Mouse (Mus musculus): ENCODE measurements around the gene Tnfrsf4. TPM values are rescaled to one million over a fixed set of nuclear protein-coding genes. Genes with fewer than 3 reads are reported as not detected.

The Tnfrsf4 gene
- total RNA-seq, 4 experiments from 2014 or later: not detected

DNA sequence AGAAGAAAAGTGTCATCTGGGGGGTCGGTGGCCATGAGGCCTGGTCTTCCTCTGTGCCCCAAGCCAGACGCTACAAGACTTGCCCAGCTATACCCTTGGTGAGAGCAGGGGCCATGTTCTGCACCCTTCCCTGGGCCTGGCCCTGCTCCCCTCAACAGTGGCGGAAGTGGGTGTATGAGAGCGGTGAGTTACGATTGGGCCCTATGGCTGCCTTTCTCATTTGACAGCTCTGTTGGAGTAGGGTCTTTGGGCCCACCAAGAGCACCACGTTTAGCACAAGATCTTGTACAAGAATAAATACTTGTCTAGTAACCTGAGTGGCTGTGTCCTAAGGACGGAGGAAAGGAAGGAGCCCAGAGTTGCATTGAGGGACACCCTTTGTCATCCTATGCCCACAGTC lies 14.9 kb downstream of the Tnfrsf4 start:
- no peak for DNase-seq (ENCODE audit: low spot score)

GRCm38 (mm10) chr4:156030651-156031118 lies 17.0 kb downstream of the Tnfrsf4 start:
- DNase-seq (ENCODE audit: low spot score): no peak

DNA sequence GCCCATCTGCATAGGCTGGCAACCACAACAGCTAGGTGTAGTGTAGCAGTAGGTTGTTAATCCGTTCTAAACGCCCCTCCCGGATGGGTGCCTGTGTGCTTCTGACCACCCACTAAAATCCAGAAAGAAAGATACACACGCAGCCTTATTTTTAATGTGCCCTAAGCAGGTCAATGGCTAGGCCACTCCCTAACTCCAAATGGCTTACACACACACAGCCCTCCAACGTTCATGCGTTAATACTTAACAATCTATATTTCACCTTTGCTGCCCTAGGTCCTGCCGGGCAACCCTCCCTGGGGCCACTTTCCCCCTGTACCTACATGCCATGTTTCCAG lies 17.6 kb downstream of the Tnfrsf4 start:
- no peak for DNase-seq (ENCODE audit: low spot score)

DNA sequence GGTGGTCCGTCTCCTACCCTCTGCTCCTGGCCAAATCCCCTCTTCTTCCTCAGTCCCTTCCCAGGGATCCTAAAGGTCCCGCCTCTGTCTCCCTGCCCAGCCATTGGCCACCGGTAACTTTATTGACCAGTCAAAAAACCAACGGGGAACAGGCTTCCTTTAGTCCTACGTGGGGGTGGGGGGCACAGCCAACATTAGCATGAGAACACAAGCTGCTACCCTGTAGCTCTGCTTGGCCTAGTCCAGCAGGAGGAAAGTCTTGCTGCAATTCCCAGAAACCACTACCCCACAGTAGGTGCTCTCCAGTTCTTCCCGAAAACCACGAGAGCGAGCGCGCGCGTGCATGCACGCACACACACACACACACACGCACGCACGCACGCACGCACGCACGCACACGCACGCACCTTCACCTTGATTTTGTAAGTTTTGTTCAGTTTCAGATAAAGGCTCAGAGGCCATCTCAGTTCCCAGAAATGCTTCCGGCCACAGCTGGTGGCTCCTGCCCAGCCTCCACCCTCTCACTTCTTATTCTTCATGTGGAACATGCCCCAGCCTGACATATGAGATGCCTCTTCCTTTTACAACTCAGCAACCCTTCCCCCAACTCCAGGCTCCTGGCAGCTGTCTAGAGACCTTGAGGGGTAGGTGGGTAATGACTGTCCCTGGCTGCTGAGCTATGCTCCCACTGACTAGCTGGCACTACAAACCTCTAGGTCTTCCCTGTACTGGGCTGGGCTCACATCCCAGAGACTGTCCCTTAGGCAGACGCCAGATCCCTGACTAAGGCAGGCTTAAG lies 18.1 kb downstream of the Tnfrsf4 start:
- DNase-seq (ENCODE audit: low spot score): peak; percentile 89

DNA sequence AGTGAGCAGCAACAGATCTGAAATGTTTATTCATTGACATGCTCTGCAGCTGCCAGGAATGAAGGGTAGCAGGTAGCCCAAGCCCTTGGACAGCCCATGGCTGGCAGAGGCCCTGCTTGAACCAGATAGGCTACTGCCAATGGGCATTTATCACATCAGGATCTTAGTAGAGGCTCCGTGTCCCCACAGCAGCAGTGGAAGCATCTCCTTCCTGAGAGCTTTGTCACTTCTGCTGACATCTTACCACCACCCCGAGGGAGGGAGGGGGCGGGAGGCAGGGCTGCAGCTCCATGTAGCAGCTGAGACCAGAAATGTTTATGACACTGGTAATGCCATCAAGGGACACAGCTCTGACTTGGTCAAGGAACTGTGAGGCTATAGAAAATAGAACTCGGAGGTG lies 19.2 kb downstream of the Tnfrsf4 start:
- no peak for DNase-seq (ENCODE audit: low spot score)

DNA sequence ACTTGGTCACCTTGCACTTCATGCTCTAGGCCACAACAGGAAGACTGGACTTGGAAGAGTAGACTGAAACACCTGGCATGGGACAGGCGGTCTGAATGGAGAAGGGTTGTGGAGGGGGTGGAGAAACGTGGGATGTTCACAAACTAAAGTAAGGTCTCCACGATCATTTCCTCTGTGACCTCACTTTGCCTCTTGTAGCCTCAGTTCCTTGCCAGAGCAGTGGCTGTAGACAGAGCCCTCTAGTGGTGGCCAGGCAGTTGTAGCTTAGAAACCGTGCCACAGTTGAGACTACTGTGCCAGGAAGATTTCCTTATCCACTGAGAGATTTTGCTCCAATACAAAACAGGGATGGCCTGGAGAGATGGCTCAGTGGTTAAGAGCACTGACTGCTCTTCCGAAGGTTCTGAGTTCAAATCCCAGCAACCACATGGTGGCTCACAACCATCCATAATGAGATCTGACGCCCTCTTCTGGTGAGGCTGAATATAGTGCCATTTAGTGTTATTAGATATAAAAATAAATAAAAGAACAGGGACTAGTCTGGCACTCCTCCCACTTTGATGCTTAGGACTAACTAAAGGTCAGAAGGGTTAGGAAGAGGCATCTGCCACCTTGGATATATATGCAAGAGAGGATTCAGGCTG lies 20.0 kb downstream of the Tnfrsf4 start:
- DNase-seq (ENCODE audit: low spot score): peak; percentile 49

GRCm38 (mm10) chr4:156034301-156034700 lies 20.7 kb downstream of the Tnfrsf4 start:
- no peak for DNase-seq (ENCODE audit: low spot score)

DNA sequence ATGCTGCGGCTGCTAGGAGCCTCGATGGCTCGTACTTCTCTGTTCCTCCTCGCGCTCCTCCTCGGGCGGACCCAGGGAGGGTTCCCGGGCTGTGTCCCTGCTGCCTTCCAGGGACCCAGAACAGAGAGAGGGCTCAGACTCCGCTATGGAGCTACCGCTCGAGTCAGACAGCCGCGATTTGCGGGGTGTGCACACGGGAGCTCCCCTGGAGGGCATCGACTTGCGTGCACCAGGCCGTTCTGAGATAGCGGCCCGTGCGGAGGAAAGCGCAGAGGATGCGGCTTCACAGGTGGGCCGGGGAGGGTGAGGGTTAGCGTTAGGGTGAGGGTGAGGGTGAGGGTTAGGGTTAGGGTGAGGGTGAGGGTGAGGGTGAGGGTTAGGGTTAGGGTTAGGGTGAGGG lies 21.3 kb downstream of the Tnfrsf4 start:
- no peak for DNase-seq (ENCODE audit: low spot score)

- DNase-seq (ENCODE audit: low spot score): no peak
These were observed 31.1 kb downstream of the Tnfrsf4 start for GRCm38 (mm10) chr4:156044754-156045153.

DNA sequence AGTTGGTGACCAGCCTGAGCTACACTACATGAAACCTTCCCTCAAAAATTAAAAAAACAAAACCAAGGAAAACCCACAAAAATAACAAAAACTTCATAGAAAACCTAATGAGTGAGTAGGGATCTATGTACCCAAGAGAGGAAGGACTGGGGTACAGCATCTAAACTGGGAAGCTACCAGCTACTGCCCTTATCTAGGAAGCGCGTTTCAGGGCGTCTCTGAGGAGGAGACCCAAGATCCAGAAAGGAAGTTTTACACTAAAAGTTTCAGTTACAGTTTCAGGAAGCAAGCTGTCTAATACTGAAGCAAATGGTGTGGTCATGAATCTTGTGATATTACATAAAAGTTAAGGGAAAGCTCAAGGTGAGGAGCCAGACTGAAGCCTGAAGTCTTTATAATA lies 36.1 kb downstream of the Tnfrsf4 start:
- DNase-seq (ENCODE audit: low spot score): no peak

GRCm38 (mm10) chr4:156050391-156050980 lies 36.8 kb downstream of the Tnfrsf4 start:
- DNase-seq (ENCODE audit: low spot score): no peak

GRCm38 (mm10) chr4:156053113-156053512 lies 39.5 kb downstream of the Tnfrsf4 start:
- DNase-seq (ENCODE audit: low spot score): no peak

DNA sequence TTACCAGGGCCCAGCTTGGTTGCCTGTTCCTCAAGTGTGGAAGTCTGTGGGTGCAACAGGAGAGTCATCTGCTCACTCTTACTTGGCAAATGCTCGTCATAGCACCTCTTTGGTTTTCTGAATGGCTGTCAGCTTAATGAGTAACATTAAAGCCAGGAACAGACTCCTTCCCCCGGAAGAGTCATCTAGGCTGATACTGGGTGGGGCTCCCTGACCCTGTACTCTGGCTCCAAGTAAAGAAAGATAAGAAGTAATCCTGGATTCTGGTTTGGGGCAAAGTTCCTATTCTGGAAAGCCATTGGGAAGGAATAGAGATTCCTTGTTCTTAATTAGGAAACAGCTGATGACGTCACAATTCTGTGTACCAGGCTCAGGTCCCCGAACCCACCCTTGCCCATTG lies 40.5 kb downstream of the Tnfrsf4 start:
- DNase-seq (ENCODE audit: low spot score): no peak

- no peak for DNase-seq (ENCODE audit: low spot score)
These were observed 41.0 kb downstream of the Tnfrsf4 start for GRCm38 (mm10) chr4:156054606-156055005.

- DNase-seq (ENCODE audit: low spot score): no peak
These were observed 41.5 kb downstream of the Tnfrsf4 start for GRCm38 (mm10) chr4:156055173-156055572.

- DNase-seq (ENCODE audit: low spot score): no peak
These were observed 44.1 kb downstream of the Tnfrsf4 start for GRCm38 (mm10) chr4:156057702-156058101.

DNA sequence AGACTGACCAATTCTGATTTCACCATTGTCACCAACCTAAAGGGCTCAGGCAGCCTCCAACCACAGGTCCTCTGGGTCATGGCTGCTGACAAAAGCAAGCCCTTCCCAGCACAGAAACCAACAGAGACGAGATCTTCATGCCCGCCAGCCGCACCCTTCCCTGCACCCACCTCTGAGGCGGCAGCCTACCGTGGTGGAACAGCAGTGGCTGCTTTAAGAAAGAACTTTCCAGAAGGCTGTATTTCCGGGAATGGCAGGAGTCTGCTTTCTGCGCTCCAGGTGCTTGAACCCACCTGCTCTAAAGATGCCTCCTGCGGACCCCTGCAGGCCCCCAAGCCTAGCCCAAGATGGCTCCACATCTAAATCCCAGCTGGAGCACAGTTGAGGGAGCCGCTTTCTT lies 45.2 kb downstream of the Tnfrsf4 start:
- DNase-seq (ENCODE audit: low spot score): no peak

DNA sequence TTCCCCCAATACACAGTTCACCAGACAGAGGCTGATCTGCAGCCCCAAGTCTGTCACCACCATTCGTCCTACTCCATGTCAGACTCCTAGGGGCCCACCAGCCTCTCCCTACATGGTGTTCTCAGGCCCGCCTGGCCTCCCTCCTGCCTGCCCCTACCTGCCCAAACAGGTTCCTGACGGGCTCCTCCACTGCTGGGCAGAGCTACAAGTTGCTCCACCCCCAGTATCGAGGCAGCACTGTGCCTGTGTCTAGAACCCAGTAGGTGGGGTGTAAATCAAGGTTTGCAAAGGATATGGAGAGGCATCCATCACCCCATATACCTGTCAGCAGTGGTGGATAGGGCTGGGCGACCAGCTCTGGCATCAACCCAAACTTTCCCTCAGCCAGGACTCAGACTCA lies 45.6 kb downstream of the Tnfrsf4 start, which contains the start of gene Ttll10:
Gene Ttll10, minus strand, starts transcription at position 154 of the 400 bp plus-strand sequence.
- no peak for DNase-seq (ENCODE audit: low spot score)

DNA sequence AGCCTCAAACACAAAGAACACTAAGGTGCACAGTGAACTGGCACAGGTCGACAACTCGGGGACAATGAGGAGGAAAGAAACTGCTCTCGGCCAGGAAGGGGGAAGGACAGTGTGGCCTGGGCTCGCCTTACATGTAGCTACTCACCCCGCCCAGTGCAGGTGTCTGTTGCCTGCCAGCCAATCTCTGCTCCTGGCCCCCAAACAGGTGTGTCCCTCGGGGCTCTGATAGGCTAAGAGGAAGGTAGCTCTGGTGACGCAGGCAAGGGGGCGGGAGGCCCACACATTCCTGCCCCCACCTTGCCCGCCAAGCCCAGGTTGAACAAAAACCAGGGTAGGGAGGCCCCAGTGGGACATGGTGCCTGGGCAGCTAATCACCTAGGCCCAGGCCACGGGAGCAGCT lies 46.1 kb downstream of the Tnfrsf4 start:
- DNase-seq (ENCODE audit: low spot score): no peak

- DNase-seq (ENCODE audit: low spot score): no peak
These were observed 50.3 kb downstream of the Tnfrsf4 start for GRCm38 (mm10) chr4:156063861-156064509.

- no peak for DNase-seq (ENCODE audit: low spot score)
These were observed 50.9 kb downstream of the Tnfrsf4 start for GRCm38 (mm10) chr4:156064510-156064897.

GRCm38 (mm10) chr4:156065156-156065894 lies 51.7 kb downstream of the Tnfrsf4 start:
- no peak for DNase-seq (ENCODE audit: low spot score)
